Mouse (Mus musculus) C2C12 (cell line): ENCODE measurements around the gene Gas8.

Source experiments
- CEBPB ChIP-seq: IDR thresholded peaks from one replicate; pipeline ENCODE4 v1.6.1; 2011; ENCODE audit warnings: low read depth, mild to moderate bottlenecking, control low read depth, moderate library complexity
- CTCF ChIP-seq: IDR thresholded peaks from one replicate; pipeline ENCODE4 v1.5.1; 2011; ENCODE audit not compliant: control insufficient read depth, insufficient read depth, insufficient read length
- FOSL1 ChIP-seq: IDR thresholded peaks from one replicate; pipeline ENCODE4 v1.8.0; 2011; ENCODE audit warnings: mild to moderate bottlenecking, low read length; ENCODE audit not compliant: poor library complexity, insufficient read depth, severe bottlenecking
- MAX ChIP-seq: IDR thresholded peaks from one replicate; pipeline ENCODE4 v1.6.1; 2011; ENCODE audit warnings: mild to moderate bottlenecking, control low read depth
- MYOG ChIP-seq: IDR thresholded peaks from one replicate; pipeline ENCODE4 v1.6.1; 2011; ENCODE audit not compliant: control insufficient read depth, insufficient read length; ENCODE audit errors: extremely low read depth
- USF1 ChIP-seq: IDR thresholded peaks from one replicate; pipeline ENCODE4 v1.6.1; 2011; ENCODE audit warnings: low read depth, mild to moderate bottlenecking, control low read depth, moderate library complexity

GRCm38 (mm10) chr8:123476911-123477736 is 41.5 kb upstream of the Gas8 start:
- TF ChIP-seq MYOG: no peak
- no peak for TF ChIP-seq CTCF
- no peak for TF ChIP-seq FOSL1
- TF ChIP-seq USF1: no peak
- no peak for TF ChIP-seq MAX
- TF ChIP-seq CEBPB: no peak
